Mouse (Mus musculus): Measurements from ENCODE around the gene Palld. TPM values are rescaled to one million over a fixed set of nuclear protein-coding genes. Genes with fewer than 3 reads are reported as not detected.

The Palld gene
- polyA plus RNA-seq, 1 experiment from 2014 or later, result 62.3 TPM

DNA sequence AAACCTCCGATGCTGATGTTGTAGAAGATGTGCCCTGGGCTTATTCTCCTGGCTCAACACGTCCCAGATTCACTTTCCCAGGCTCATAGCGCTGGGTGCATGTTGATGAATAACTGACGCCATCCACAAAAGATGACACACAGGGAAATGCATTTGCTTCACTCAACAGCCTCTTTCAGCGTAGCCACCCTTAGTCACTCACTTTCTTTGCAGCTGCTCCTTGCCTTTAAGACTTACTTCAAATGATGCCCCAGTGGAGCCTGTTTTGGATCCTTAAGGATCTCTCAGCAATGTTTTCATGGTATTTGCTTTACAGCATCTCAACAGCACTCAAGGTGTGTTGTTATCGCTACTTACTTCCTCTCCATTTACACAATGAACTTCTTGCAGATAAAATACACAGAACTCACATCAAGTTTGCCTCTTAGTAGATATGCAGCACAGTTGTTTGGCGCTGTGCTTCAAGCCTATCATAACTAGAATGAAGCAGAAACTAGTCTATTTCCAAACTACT, 105.9 kb downstream of the Palld start:
- ATAC-seq, result no peak
- WGBS, result 85% methylated on average over 7 of the region's 7 CpGs
- Histone ChIP-seq H3K9ac (ENCODE audit: low read depth, low read length) (no peak overlapping the region), H3K4me1 (replicated peaks; ENCODE audit: control insufficient read depth, insufficient read depth, low read length) (no peaks in the 10 kb centered on the region; the same call in 1 of the 2 replicates), H3K36me3 (ENCODE audit: control insufficient read depth, insufficient read depth) (no peaks in the 10 kb centered on the region), H3K27ac (ENCODE audit: low read depth, low read length) (no peak overlapping the region), H3K27me3 (replicated peaks; ENCODE audit: control insufficient read depth, insufficient read depth, low read length) (no peaks in the 10 kb centered on the region), H3K9me3 (ENCODE audit: control insufficient read depth) (no peaks in the 10 kb centered on the region), H3K4me3 (ENCODE audit: low read depth, low read length) (no peak overlapping the region), H3K4me2 (replicated peaks; ENCODE audit: low read depth) (no peak overlapping the region)
- no peak for TF ChIP-seq CTCF (IDR thresholded peaks at IDR 0.05; ENCODE audit: low read depth)

- Histone ChIP-seq H3K27me3 (replicated peaks; ENCODE audit: control insufficient read depth, insufficient read depth, low read length) (no peaks in the 10 kb centered on the region), H3K4me2 (replicated peaks; ENCODE audit: low read depth) (no peak overlapping the region), H3K9ac (ENCODE audit: low read depth, low read length) (no peak overlapping the region), H3K4me3 (ENCODE audit: low read depth, low read length) (no peak overlapping the region), H3K36me3 (ENCODE audit: control insufficient read depth, insufficient read depth) (no peaks in the 10 kb centered on the region), H3K4me1 (replicated peaks; ENCODE audit: control insufficient read depth, insufficient read depth, low read length) (no peaks in the 10 kb centered on the region), H3K9me3 (ENCODE audit: control insufficient read depth) (no peaks in the 10 kb centered on the region), H3K27ac (ENCODE audit: low read depth, low read length) (no peak overlapping the region)
- no peak for ATAC-seq
- WGBS, result 79% methylated on average over 3 of the region's 3 CpGs
- TF ChIP-seq CTCF (IDR thresholded peaks at IDR 0.05; ENCODE audit: low read depth), result no peak
These were observed 112.5 kb downstream of the Palld start for GRCm38 (mm10) chr8:61789946-61790345.

DNA sequence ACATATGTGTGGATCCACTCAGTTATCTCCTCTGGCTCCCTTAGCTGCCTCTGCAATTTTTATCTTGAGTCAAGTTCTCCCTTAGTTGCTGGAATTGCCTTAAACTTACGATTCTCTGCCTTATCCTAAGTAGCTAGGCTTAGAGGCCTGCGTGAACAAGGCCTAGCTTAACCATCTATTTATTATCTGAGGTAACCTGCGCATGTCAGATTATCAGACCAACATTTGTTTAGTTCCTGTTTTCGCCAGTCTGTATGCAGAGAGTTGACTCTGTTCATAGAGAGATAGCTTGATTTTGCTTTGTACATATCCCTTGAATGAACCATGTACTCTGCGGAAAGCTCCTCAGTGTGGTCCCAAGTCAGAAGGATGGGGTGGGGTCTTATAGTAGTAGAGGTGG, 113.2 kb downstream of the Palld start:
- no peaks in the 10 kb centered on the region for H3K36me3 ChIP-seq (ENCODE audit: control insufficient read depth, insufficient read depth)
- WGBS, result 90% methylated on average over 5 of the region's 5 CpGs
- no peak for ATAC-seq

GRCm38 (mm10) chr8:61782931-61783491, 119.5 kb downstream of the Palld start:
- Histone ChIP-seq H3K4me1 (replicated peaks; ENCODE audit: control insufficient read depth, insufficient read depth, low read length) (no peaks in the 10 kb centered on the region), H3K9ac (ENCODE audit: low read depth, low read length) (no peak overlapping the region), H3K4me3 (ENCODE audit: low read depth, low read length) (no peak overlapping the region), H3K27me3 (replicated peaks; ENCODE audit: control insufficient read depth, insufficient read depth, low read length) (no peaks in the 10 kb centered on the region), H3K27ac (ENCODE audit: low read depth, low read length) (no peak overlapping the region), H3K36me3 (ENCODE audit: control insufficient read depth, insufficient read depth) (no peaks in the 10 kb centered on the region), H3K4me2 (replicated peaks; ENCODE audit: low read depth) (no peak overlapping the region), H3K9me3 (ENCODE audit: control insufficient read depth) (no peaks in the 10 kb centered on the region)
- TF ChIP-seq CTCF (IDR thresholded peaks at IDR 0.05; ENCODE audit: low read depth), result no peak
- WGBS, result 79% methylated on average over 7 of the region's 7 CpGs
- no peak for ATAC-seq

More for the DNA sequence above, 113.2 kb downstream of the Palld start:
- Histone ChIP-seq H3K27me3 (replicated peaks; ENCODE audit: control insufficient read depth, insufficient read depth, low read length) (no peaks in the 10 kb centered on the region), H3K4me1 (replicated peaks; ENCODE audit: control insufficient read depth, insufficient read depth, low read length) (no peaks in the 10 kb centered on the region), H3K9ac (ENCODE audit: low read depth, low read length) (no peak overlapping the region), H3K4me3 (ENCODE audit: low read depth, low read length) (no peak overlapping the region), H3K4me2 (replicated peaks; ENCODE audit: low read depth) (no peak overlapping the region), H3K9me3 (ENCODE audit: control insufficient read depth) (no peaks in the 10 kb centered on the region), H3K27ac (ENCODE audit: low read depth, low read length) (no peak overlapping the region)
- no peak for TF ChIP-seq CTCF (IDR thresholded peaks at IDR 0.05; ENCODE audit: low read depth)

DNA sequence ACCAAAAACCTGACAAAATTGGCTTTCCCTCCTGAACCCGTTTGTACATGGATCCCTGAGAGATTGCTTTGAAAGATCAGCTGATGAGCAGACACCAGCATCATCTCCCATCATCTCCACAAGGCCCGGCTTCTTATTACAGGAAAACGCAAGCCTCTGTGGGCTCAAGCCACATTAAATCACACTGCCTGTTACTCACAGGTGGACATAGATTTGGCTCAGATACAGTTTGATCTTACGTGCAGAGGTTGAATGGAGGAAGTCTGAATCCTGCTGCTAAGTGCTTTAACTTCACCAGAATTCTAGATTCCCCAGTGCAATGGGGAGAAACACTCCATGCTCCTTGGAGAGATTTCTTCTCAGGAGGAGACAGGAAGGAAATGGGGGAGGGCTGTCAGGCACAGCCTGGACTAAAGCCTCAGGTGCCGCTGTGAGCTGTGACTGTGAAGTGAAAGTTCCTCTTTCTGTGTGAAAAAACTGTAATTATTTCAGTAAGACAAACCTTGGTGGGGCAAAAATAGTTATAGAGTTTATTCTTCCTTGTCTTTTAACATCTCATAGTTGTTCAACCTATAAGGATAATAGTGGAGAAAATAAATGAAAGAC, 121.7 kb downstream of the Palld start:
- Histone ChIP-seq H3K4me1 (replicated peaks; ENCODE audit: control insufficient read depth, insufficient read depth, low read length) (no peaks in the 10 kb centered on the region), H3K4me2 (replicated peaks; ENCODE audit: low read depth) (no peak overlapping the region), H3K9me3 (ENCODE audit: control insufficient read depth) (no peaks in the 10 kb centered on the region), H3K27ac (ENCODE audit: low read depth, low read length) (no peak overlapping the region), H3K36me3 (ENCODE audit: control insufficient read depth, insufficient read depth) (no peaks in the 10 kb centered on the region), H3K9ac (ENCODE audit: low read depth, low read length) (no peak overlapping the region), H3K27me3 (replicated peaks; ENCODE audit: control insufficient read depth, insufficient read depth, low read length) (no peaks in the 10 kb centered on the region), H3K4me3 (ENCODE audit: low read depth, low read length) (no peak overlapping the region)
- ATAC-seq, result no peak
- TF ChIP-seq CTCF (IDR thresholded peaks at IDR 0.05; ENCODE audit: low read depth), result no peak
- WGBS, result 75% methylated on average over 5 of the region's 5 CpGs

DNA sequence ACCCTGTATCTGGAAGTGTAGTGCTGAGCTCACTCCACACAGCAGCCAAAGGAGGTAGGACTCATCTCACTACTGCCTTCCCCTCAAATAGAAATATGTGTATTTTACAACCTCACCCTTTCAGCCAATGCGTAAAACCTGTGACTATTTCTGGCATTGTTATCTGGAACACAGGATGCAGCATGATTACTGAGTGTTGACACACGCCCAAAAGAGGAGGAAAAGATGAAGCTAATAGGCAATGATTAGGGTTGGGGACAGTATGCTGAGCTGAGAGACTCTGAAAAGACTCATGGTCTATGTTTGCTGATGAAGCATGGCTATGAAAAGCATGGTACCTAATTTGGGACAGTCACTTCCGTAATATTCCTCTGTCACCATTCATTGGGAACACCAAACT, 124.3 kb downstream of the Palld start:
- no peak overlapping the region for H3K27ac ChIP-seq (ENCODE audit: low read depth, low read length)
- H3K9ac ChIP-seq (ENCODE audit: low read depth, low read length), result no peak overlapping the region
- TF ChIP-seq CTCF (IDR thresholded peaks at IDR 0.05; ENCODE audit: low read depth), result no peak
- no peaks in the 10 kb centered on the region for H3K36me3 ChIP-seq (ENCODE audit: control insufficient read depth, insufficient read depth)
- no peak for ATAC-seq
- no peaks in the 10 kb centered on the region for H3K9me3 ChIP-seq (ENCODE audit: control insufficient read depth)
- H3K4me3 ChIP-seq (ENCODE audit: low read depth, low read length), result no peak overlapping the region
- 66% methylated on average over 3 of the region's 3 CpGs for WGBS
- H3K4me1 ChIP-seq (replicated peaks; ENCODE audit: control insufficient read depth, insufficient read depth, low read length), result no peaks in the 10 kb centered on the region
- no peaks in the 10 kb centered on the region for H3K27me3 ChIP-seq (replicated peaks; ENCODE audit: control insufficient read depth, insufficient read depth, low read length)
- H3K4me2 ChIP-seq (replicated peaks; ENCODE audit: low read depth), result no peak overlapping the region
